Mouse (Mus musculus): ENCODE measurements around the gene Rbm17.
"Not testable (repeated sequence)": the region's sequence is repeated elsewhere in the genome, so short reads cannot be mapped to it uniquely, and the experiment has no call there.

Rbm17 gene

DNA sequence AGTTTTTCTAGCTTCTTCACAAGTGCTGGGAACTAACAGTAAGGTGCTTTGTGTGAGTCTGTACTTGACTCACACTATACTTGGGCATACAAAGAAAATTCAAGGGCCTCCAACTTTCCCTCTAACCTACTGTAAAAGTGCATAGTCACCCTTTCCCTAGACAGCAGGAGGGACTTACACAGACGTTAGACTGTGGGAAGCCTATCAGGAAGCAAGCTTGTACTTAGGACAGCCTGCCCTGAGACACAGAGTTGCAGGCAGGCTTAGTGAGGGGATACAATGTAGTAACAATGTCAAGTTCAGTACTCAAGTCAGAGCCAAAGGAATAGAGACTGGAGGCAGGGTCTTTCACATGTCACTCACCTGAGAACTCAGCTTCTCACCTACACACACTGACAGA lies 58.6 kb downstream of the Rbm17 start:
- no peak for DNase-seq (ENCODE audit: low spot score in 2 of 2)

DNA sequence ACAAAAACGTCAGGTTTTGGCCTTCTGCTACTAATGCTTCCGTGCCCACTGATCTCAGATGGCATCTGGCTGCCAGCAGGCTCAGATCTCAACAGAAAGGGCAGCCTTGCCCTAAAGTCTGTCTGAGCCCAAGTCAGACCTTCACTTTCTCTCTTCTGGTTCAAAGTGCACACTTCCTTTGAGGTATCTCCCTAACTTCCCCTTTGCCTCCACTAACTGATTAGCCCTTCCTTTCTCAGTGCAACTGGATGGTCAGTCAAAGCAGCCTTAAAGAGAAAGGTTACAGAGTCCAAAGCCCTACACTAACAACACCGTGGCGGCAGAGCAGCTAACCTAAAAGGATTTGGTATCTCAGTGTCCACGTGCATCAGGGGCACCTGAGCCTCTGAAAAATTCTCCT lies 59.6 kb downstream of the Rbm17 start:
- DNase-seq (ENCODE audit: low spot score in 2 of 2) = no peak

DNA sequence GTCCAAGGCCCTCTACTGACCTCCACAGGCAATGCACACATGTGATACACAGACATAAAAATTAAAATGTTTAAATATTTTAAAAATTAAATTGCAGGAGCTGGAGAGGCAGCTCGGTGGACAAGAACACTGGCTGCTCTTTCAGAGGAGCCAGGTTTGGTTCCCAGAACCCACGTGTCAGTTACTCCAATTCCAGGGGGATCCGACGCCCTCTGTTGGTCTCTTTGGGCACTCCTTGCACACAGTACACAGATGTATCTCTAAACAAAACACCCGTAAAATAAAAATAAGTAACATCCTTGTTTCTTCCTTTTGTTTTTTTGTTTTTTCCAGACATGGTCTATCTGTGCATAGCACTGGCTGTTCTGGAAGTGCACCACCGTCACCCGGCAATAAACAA lies 60.8 kb downstream of the Rbm17 start:
- no peak for DNase-seq (ENCODE audit: low spot score in 2 of 2)

DNA sequence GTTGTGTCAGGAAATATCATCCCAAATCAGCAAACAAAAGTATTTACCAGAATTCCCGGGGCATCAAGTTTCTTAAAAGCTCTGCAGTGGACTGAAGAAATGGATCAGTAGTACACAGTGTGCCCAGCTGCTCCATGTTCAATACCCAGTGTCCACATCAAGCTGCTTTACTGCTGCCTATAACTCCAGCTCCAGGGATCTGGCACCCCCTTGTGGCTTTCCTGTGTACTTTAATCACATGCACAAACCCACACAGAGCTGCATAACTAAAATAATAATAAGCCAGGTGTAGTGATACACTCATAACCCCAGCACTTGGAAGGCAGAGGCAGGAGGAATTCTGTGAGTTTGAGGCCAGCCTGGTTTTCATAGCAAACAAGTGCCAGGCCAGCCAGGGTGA lies 61.3 kb downstream of the Rbm17 start:
- peak in 1 of 2 experiments; percentile 78 for DNase-seq (ENCODE audit: low spot score in 2 of 2)

DNA sequence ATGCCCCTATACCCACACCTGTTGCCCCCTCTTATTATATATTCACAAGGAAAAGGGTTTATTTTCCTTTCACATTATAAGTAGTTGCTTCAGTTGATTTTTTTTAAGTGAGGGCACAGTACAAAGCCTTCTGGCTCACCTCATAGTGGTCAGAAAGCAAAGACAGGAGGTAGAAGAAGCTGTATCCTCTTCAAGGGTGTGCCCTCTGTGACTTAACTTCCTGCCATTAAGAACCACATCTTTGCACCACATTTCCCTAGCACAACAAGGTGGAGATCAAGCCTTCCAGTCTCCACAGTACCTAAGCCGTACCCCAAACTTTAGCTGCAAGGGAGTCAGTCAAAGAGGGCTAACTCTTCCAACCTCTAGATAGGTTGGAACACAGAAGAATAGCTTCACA lies 61.8 kb downstream of the Rbm17 start:
- DNase-seq (ENCODE audit: low spot score in 2 of 2) = no peak

DNA sequence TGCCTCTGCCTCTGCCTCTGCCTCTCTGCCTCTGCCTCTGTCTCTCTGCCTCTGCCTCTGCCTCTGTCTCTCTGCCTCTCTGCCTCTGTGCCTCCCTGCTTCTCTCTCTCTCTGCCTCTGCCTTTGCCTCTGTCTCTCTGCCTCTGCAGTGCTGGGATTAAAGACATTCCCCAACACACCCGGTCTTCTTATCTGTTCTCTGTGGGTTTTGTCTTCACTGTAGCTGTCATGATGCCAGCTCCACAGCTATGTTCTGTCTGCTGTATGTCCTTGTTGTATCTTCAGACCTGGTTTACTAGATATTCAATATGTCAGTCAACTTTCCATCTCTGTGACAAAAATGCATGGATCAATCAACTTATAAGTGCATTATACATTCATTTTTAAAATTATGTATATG lies 62.4 kb downstream of the Rbm17 start:
- DNase-seq (ENCODE audit: low spot score in 2 of 2) = not testable (repeated sequence)

DNA sequence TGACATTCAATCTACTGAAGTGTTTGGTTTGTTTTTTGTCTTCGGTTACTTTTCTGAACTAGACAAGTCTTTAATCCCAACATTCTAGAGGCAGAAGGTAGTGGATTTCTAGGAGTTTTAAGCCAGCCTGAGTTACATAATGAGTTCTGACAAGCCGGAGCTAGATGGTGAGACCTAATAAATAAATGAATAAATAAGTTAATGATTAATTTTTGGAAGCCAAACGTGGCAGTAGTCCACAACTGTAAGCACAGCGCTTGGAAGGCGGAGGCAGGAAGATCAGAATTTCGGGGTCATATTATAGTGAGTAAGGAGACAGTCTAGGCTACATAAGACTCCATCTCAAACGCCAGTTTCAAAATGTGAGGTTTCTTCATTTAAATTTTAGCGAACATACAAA lies 68.0 kb downstream of the Rbm17 start:
- no peak for DNase-seq (ENCODE audit: low spot score in 2 of 2)

Data from left cerebral cortex, adult 9 months (tissue).